Mouse (Mus musculus) megakaryocyte, embryonic 14.5 days (primary cell): ENCODE measurements around the gene Epb41l4b.

Experiments used
- FLI1 ChIP-seq: IDR thresholded peaks from 2 replicates; pipeline ENCODE4 v1.6.1; 2012; ENCODE audit warnings: low read length, inconsistent platforms, mixed read lengths
- GATA1 ChIP-seq: IDR thresholded peaks from 3 replicates; pipeline ENCODE4 v1.6.1; 2012; ENCODE audit warnings: mixed read lengths, low read length, inconsistent platforms, borderline replicate concordance

DNA sequence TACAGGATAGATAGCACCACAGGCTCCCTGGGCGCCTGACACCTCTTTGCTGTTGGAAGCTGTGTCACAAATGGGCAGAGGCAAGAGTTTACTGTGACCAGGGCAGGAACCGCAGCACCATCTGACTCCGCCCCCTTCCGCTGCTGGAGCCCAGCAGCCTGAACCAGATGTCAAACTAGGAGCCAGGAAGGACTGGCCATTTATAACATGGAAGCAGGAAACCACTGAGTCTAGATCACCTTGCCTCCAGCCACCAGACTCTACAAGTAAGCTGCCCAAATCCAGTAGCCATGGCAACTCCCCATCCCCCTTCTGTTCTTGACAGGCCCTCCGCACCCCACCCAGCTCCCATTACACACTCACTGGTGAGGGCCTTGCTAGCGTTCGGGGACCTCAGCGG lies 102.8 kb downstream of the Epb41l4b start:
- TF ChIP-seq GATA1: no peak
- no peak for TF ChIP-seq FLI1
